Mouse (Mus musculus) cerebellum, postnatal 10 days (tissue): ENCODE results near the gene Arl15.

Experiments used
- DNase-seq, 2 experiments: peaks; one replicate each; pipeline ENCODE4 v3.0.0; 2021; ENCODE audit warnings: mixed read lengths in 2 of 2

Gene Arl15

GRCm38 (mm10) chr13:114074471-114074870, 280.2 kb downstream of the Arl15 start:
- DNase-seq, result no peak

- DNase-seq, result peak; percentile 71 to 87
Observed at GRCm38 (mm10) chr13:114075724-114076384, 281.5 kb downstream of the Arl15 start.

DNA sequence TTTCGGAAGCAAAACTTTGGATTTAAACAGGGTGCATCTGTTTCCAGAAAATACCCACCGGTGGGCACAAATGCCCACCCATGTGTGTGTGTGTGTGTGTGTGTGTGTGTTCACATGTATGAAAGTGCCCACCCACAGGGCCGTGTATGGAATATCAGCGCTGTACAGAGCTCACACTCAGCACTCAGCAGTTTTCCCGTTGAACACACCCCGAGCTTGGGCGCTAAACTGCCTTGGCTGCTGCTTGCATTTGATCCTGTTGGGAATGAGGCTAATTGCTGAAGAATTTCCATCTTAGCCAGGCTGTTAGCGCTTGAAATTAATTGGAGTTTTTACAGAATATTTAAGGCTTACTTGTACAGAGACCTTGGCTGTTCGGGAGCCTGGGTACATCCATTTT, 282.9 kb downstream of the Arl15 start:
- DNase-seq, result no peak

GRCm38 (mm10) chr13:114077584-114078270, 283.4 kb downstream of the Arl15 start:
- peak in 1 of 2 experiments; percentile 15 for DNase-seq

DNA sequence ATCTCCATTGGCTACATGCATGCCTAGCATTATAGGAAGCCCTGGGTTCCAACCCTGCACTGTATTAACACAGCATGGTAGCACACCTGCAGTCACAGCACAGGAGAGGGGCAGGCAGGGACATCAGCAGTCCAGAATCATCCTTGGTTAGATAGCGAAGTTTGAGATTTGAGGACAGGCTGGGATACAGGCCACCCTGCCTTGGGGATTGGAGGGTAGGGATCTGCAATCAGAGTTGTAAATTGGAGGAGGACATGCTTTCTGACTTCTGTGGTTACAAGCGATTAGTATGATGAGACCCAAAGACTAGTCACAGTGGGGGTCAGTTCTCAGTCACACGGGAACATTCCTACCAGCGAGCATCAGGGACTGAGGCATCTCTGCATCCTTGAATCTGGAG, 284.5 kb downstream of the Arl15 start:
- DNase-seq, result no peak

GRCm38 (mm10) chr13:114079751-114080150, 285.4 kb downstream of the Arl15 start:
- no peak for DNase-seq

DNA sequence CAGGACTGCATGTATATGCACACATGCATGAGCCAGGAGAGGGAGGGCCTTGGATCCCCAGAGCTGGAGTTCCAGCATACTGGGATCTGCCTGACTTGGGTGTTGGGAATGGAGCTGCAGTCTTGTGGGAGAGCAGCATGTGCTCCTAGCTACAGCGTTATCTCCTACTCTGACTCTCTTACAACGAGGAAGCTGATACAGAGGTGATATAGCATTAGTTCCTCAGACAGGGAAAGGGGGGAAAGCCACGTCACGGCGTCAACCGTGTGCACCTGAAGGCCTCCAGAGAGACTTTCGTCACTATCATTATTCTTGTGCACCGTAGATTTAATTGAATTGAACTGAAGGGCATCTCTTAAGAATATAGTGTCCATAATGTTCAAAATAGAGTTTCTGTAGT, 286.2 kb downstream of the Arl15 start:
- no peak for DNase-seq

GRCm38 (mm10) chr13:114083570-114084138, 289.3 kb downstream of the Arl15 start:
- DNase-seq, result no peak

GRCm38 (mm10) chr13:114085442-114085841, 291.1 kb downstream of the Arl15 start:
- no peak for DNase-seq

DNA sequence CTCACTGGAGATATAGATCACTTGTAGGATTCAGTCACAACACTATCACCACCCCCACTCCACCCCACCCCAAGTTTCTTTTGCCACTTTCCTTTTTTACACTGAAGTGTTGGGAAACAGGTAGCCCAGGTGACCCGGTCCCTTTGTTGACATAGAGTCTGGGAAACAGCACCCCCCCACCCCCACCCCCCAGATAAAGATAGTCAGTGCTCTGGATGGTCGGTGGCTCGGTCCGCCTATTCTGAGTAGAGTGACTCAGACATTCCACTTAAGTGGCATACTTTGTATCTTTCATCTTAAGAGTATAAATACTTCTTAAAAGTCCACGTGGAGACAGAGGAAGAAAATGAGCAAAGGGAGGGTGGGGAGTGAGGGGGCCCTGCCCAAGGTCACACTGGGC, 292.0 kb downstream of the Arl15 start:
- no peak for DNase-seq

DNA sequence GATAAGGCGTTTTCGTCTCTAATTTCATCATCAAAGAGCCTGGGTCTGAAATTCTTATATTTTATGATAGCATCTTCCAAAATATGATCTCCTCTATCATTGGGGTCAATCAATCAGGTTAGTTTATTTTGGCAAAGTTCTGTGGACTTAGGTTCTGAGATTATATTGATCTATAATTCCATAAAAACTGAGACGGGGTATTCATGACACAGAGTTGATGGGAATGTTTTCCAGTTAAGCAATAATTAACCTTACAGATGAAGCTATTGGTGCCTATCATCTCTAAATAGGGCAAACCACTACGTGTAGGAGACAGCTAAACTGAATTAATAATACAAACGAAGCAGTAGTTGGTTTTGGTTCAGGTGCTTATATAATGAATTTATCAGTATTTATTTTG, 292.5 kb downstream of the Arl15 start:
- no peak for DNase-seq

GRCm38 (mm10) chr13:114087696-114088465, 293.6 kb downstream of the Arl15 start:
- no peak for DNase-seq

GRCm38 (mm10) chr13:114090786-114091185, 296.5 kb downstream of the Arl15 start:
- DNase-seq, result no peak

- no peak for DNase-seq
Observed at GRCm38 (mm10) chr13:114091231-114091630, 296.9 kb downstream of the Arl15 start.

- no peak for DNase-seq
Observed at GRCm38 (mm10) chr13:114094151-114094875, 300.0 kb downstream of the Arl15 start.

DNA sequence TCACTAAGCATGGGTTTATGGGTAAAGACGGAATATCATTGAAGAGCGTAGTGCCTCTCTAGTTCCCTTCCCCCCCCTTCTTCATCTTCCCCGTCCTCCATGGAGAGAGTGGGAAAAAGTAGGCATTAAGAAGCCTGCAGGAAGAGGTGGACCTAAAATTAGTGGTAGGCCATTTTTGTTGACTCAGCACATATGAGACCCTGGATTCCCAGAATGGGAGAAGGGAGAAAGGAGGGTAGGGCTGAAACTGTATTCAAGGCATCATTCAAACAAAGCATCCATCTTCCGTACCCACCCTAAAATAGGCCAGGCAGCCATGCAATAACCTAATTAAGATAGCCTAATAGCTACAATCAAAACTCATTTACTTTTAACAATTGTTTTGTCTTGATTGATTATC, 301.1 kb downstream of the Arl15 start:
- no peak for DNase-seq

DNA sequence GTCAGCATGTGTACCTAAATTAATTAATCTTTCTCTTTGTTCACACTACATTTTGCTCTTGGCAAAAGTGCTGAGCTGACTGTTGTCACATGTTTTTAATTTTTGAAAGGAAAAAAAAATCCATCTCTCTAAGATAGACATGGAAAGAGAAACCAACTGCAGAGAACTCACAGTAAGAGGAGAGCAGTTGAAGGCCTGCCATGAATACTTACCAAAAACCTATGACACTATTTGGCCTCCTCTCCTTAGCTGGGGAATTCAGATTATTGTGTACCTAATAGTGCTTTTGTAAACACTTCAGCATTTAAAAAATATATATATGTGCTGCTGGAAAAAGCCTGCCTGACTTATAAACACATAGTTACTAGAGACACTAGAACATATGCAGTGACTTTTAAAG, 302.1 kb downstream of the Arl15 start:
- DNase-seq, result no peak

GRCm38 (mm10) chr13:114101155-114101554, 306.9 kb downstream of the Arl15 start:
- DNase-seq, result no peak

GRCm38 (mm10) chr13:114106083-114106482, 311.8 kb downstream of the Arl15 start:
- no peak for DNase-seq

- no peak for DNase-seq
Observed at GRCm38 (mm10) chr13:114107499-114107898, 313.2 kb downstream of the Arl15 start.

- DNase-seq, result no peak
Observed at GRCm38 (mm10) chr13:114109441-114109840, 315.1 kb downstream of the Arl15 start.

GRCm38 (mm10) chr13:114109845-114110244, 315.5 kb downstream of the Arl15 start:
- DNase-seq, result no peak

DNA sequence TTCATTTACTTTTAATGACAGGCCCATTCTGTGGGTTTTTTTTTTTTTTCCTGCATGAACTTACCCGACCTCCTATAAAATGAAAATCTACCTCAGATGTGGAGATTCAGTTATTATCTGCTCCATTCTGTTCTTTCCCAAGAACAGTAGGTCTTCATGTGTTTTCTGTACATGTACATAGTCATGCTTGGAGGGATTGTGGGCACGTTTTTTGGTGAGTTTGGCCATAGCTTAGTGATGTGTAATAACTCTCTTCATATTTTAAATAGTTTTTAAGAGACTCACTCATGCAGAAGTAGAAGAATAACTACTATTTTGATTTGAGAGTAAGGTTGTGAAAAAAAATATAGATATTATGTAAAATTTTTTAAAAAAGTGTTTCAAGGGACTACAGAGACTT, 319.2 kb downstream of the Arl15 start:
- no peak for DNase-seq
